Mouse (Mus musculus) embryonic facial prominence, embryonic 15.5 days (tissue): ENCODE measurements around the gene Rsg1. TPM values are rescaled to one million over a fixed set of nuclear protein-coding genes. Genes with fewer than 3 reads are reported as not detected.

Experiments used
- ATAC-seq: fragments of 200-750 bp; cut with Nextera tagmentation; 2 replicates; pipeline ENCODE4 v1.8.0; 2017; ENCODE audit warnings: low read depth, moderate TSS enrichment; ENCODE audit not compliant: insufficient number of reproducible peaks, low FRiP score, low TSS enrichment
- H3K27ac ChIP-seq: fragments of 300-500 bp; sonication (generic); replicated peaks from 2 replicates; pipeline ENCODE4 v1.5.1; 2015; ENCODE audit warnings: mild to moderate bottlenecking, inconsistent platforms
- H3K27me3 ChIP-seq: fragments of 300-500 bp; sonication (generic); 2 replicates; pipeline ENCODE4 v1.6.1; 2015; ENCODE audit warnings: inconsistent platforms
- H3K36me3 ChIP-seq: fragments of 300-500 bp; sonication (generic); 2 replicates; pipeline ENCODE4 v1.6.1; 2015; ENCODE audit warnings: mild to moderate bottlenecking, inconsistent platforms
- H3K4me1 ChIP-seq: fragments of 300-500 bp; sonication (generic); 2 replicates; pipeline ENCODE4 v1.6.1; 2015; ENCODE audit warnings: inconsistent platforms
- H3K4me2 ChIP-seq: fragments of 300-500 bp; sonication (generic); replicated peaks from 2 replicates; pipeline ENCODE4 v1.6.1; 2015; ENCODE audit warnings: mild to moderate bottlenecking, inconsistent platforms
- H3K4me3 ChIP-seq: fragments of 300-500 bp; sonication (generic); replicated peaks from 2 replicates; pipeline ENCODE4 v1.5.1; 2015; ENCODE audit warnings: mild to moderate bottlenecking, inconsistent platforms
- H3K9ac ChIP-seq: fragments of 300-500 bp; sonication (generic); 2 replicates; pipeline ENCODE4 v1.6.1; 2015; ENCODE audit warnings: inconsistent platforms
- H3K9me3 ChIP-seq: fragments of 300-500 bp; sonication (generic); replicated peaks from 2 replicates; pipeline ENCODE4 v1.6.1; 2016; ENCODE audit warnings: inconsistent platforms
- WGBS: fragments of 180-500 bp; shearing (Covaris S2); methylation state at CpG from one replicate; pipeline ENCODE4 v1.1.7; 2015; 5-methylcytosine and 5-hydroxymethylcytosine counted together
- polyA plus RNA-seq: library from polyadenylated mRNA; unstranded; fragments of >200 nt; fragmentation: Nextera tagmentation; extraction: Ambion mirVana; gene quantifications from 2 replicates; pipeline ENCODE4 v1.2.1, GENCODE M21; 2015

Rsg1 gene
- polyA plus RNA-seq, 1 experiment from 2014 or later, result 8.1 TPM

DNA sequence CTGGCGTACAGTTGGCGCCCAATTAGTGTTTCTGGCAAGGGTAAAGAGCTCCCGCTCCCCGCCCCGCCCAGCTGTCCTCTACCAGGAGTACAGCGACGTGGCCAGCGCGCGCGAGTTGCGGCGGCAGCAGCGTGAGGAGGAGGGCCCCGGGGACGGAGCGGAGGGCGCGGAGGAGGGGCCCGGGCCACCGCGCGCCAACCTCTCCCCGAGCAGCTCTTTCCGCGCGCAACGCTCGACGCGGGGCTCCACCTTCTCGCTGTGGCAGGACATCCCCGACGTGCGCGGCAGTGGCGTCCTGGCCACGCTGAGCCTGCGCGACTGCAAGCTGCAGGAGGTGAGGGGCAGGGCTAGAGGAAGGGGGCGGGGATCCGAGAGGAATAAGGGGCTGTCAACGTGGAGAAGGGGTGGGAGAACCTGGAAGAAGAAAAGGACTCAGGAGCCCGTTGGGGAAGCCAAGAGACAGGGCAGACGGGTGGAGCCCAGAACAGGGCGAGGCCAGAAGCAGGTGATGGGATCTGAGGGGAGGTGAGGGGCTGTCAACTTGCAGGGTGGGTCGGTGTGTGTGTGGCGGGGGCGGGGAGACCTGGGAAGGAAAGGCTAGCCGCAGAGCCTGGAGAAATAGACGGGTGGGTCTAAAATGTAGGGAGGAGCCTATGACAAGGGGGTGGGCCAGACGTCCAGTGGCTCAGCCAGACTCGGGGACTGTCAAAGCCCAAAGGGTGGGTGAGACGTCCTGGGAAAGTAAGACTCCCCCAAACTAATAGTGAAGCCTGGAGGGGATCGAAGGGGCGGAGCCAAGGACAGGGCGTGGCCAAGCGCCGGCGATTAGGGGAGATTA lies 34.2 kb downstream of the Rsg1 start:
- Histone ChIP-seq H3K4me2 (peak overlapping the region; percentile 68), H3K9me3 (no peaks in the 10 kb centered on the region), H3K4me3 (peak overlapping the region; percentile 46), H3K27ac (peak overlapping the region; percentile 66), H3K27me3 (peaks cover 35% of the 10 kb centered on the region), H3K9ac (peak overlapping the region; percentile 35), H3K36me3 (peaks cover 16% of the 10 kb centered on the region), H3K4me1 (peaks cover 60% of the 10 kb centered on the region)
- 1% methylated on average over 60 of the region's 60 CpGs for WGBS
- peak; percentile 63 for ATAC-seq

DNA sequence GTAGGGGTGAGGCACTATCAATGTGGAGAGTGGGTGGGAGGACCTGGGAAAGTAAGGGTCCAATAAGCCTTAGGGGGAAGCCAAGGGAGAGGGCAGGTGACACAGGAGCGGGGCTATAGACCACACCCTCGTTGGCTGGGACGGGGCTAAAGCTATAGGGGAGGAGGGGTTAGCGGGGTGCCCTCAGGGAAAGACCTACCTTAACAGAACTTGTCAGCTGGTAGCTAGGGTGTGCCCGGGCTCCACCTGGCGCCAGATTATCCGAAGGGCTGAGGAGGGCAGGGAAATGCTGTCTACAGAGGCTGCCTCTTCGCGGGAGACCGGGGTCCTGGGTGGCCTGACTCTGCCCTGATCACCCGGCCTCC lies 34.8 kb downstream of the Rsg1 start:
- Histone ChIP-seq H3K27me3 (peaks cover 35% of the 10 kb centered on the region), H3K9ac (no peak overlapping the region)
- ATAC-seq, result no peak

GRCm38 (mm10) chr4:141249383-141249782 lies 35.6 kb downstream of the Rsg1 start:
- H3K4me2 ChIP-seq, result no peak overlapping the region
- H3K4me3 ChIP-seq, result no peak overlapping the region
- H3K9ac ChIP-seq, result no peak overlapping the region
- peaks cover 35% of the 10 kb centered on the region for H3K27me3 ChIP-seq
- ATAC-seq, result no peak
- H3K9me3 ChIP-seq, result no peaks in the 10 kb centered on the region
- no peak overlapping the region for H3K27ac ChIP-seq
- H3K4me1 ChIP-seq, result peaks cover 54% of the 10 kb centered on the region
- peaks cover 16% of the 10 kb centered on the region for H3K36me3 ChIP-seq
- 75% methylated on average over 11 of the region's 11 CpGs for WGBS

More for the DNA sequence above, 34.8 kb downstream of the Rsg1 start:
- Histone ChIP-seq H3K27ac (no peak overlapping the region), H3K4me3 (peak overlapping the region; percentile 46), H3K4me2 (peak overlapping the region; percentile 68), H3K36me3 (peaks cover 16% of the 10 kb centered on the region), H3K4me1 (peaks cover 55% of the 10 kb centered on the region), H3K9me3 (no peaks in the 10 kb centered on the region)
- 8% methylated on average over 11 of the region's 11 CpGs for WGBS

DNA sequence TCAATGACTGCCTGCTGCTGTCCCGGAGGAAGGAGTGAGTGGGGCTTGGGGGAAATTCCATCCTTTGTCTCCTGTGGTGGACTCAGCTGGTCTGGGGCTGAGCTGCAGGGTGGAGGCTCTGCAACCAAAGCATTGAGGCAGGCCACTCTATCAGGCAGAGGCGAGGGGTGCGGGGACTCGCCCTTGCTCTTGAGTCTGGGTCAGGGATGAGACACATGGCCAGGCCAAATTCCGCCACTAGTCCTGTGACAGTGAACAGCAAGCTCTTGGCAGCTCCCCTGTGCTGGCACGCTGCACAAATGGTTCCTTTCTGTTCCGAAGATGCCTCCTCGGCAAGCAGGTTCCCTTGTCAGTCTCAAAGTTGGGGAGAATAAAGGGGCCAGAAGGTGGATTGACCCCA lies 37.3 kb downstream of the Rsg1 start:
- Histone ChIP-seq H3K9me3 (no peaks in the 10 kb centered on the region), H3K9ac (no peak overlapping the region), H3K27me3 (peaks cover 34% of the 10 kb centered on the region), H3K4me1 (peaks cover 46% of the 10 kb centered on the region), H3K4me3 (no peak overlapping the region), H3K4me2 (no peak overlapping the region), H3K36me3 (peaks cover 19% of the 10 kb centered on the region), H3K27ac (no peak overlapping the region)
- ATAC-seq, result no peak
- WGBS, result 77% methylated on average over 8 of the region's 8 CpGs

GRCm38 (mm10) chr4:141252641-141253040 lies 38.9 kb downstream of the Rsg1 start:
- Histone ChIP-seq H3K27me3 (peaks cover 19% of the 10 kb centered on the region), H3K4me2 (no peak overlapping the region), H3K9me3 (no peaks in the 10 kb centered on the region), H3K4me1 (peaks cover 30% of the 10 kb centered on the region), H3K4me3 (no peak overlapping the region), H3K9ac (no peak overlapping the region), H3K36me3 (peaks cover 26% of the 10 kb centered on the region), H3K27ac (no peak overlapping the region)
- 71% methylated on average over 2 of the region's 2 CpGs for WGBS
- no peak for ATAC-seq

GRCm38 (mm10) chr4:141254234-141254633 lies 40.5 kb downstream of the Rsg1 start:
- no peak for ATAC-seq
- no peak overlapping the region for H3K9ac ChIP-seq
- WGBS, result 57% methylated on average over 16 of the region's 16 CpGs
- H3K27ac ChIP-seq, result 0 out of 2 replicates have a peak overlapping the region, but pooled peaks have one; percentile 2
- peaks cover 3% of the 10 kb centered on the region; the same call in 1 of the 2 replicates for H3K27me3 ChIP-seq
- H3K9me3 ChIP-seq, result no peaks in the 10 kb centered on the region
- no peak overlapping the region for H3K4me3 ChIP-seq
- H3K4me1 ChIP-seq, result peaks cover 16% of the 10 kb centered on the region
- no peak overlapping the region for H3K4me2 ChIP-seq
- H3K36me3 ChIP-seq, result peaks cover 26% of the 10 kb centered on the region

GRCm38 (mm10) chr4:141257440-141257839 lies 43.7 kb downstream of the Rsg1 start:
- 64% methylated on average over 5 of the region's 5 CpGs for WGBS
- H3K27me3 ChIP-seq, result no peaks in the 10 kb centered on the region
- no peaks in the 10 kb centered on the region for H3K9me3 ChIP-seq
- no peak for ATAC-seq
- H3K4me3 ChIP-seq, result no peak overlapping the region
- H3K27ac ChIP-seq, result no peak overlapping the region
- peaks cover 31% of the 10 kb centered on the region for H3K4me1 ChIP-seq
- H3K9ac ChIP-seq, result no peak overlapping the region
- peaks cover 10% of the 10 kb centered on the region; the same call in 1 of the 2 replicates for H3K36me3 ChIP-seq
- no peak overlapping the region for H3K4me2 ChIP-seq

DNA sequence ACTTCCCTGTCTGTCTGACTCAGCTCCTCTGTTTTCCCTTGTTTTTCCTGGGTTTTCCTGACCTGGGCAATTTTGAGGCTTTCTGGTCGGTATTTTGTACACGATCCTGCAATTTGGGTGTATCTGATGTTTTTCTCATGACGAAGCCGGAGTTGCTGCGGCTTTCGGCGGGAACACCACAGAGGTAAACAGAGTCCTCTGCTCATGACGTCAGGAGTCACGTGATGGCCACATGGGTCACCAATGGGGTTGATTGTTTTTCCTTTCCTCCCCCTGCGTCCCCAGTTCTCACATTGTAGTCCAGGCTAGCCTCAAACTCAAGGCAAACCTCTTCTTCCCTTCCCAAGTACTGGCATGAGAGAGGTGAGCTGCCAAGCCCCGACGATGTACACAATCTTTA lies 45.7 kb downstream of the Rsg1 start:
- peaks cover 24% of the 10 kb centered on the region for H3K4me1 ChIP-seq
- H3K27me3 ChIP-seq, result no peaks in the 10 kb centered on the region
- H3K4me3 ChIP-seq, result no peak overlapping the region
- peaks cover 10% of the 10 kb centered on the region; the same call in 1 of the 2 replicates for H3K36me3 ChIP-seq
- no peak for ATAC-seq
- H3K9ac ChIP-seq, result no peak overlapping the region
- peak overlapping the region; percentile 58 for H3K27ac ChIP-seq
- peak overlapping the region; percentile 39; the same call in 1 of the 2 replicates for H3K4me2 ChIP-seq
- no peaks in the 10 kb centered on the region for H3K9me3 ChIP-seq
- 65% methylated on average over 12 of the region's 12 CpGs for WGBS

DNA sequence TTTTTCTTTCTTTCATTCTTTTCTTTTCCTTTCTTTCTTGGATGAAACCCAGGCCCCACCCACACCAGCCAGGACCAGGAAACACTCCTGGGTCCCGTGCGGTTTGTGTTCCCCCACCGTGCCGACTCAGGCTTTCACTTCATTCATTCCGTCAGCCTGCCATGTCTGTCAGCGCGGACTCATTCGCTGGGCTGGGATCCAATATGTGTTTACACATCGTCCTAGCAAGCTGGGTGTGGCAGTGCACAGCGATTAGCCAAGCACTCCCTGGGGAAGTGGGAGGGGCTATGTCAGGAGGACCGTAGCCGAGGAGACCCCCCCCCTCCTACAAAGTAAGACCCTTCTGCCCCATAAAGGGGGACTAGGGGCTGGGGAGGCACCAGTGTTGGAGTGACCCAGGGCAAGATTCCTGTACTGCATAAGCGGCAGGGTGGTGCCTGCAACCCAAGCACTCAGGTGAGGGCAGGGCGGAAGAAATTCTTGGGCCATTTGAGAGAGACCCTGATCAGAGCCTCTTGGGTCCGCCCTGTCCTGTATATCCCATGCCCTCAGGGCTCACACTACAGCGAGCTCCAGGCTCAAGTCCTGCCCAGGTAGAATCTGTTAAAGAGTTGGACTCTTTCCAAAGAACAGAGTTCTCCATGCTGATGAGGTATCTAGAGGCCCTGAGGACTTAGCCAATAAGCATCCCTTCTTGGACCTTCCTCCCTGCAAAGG lies 46.4 kb downstream of the Rsg1 start:
- no peaks in the 10 kb centered on the region for H3K9me3 ChIP-seq
- H3K4me3 ChIP-seq, result peak overlapping the region; percentile 21
- H3K27me3 ChIP-seq, result no peaks in the 10 kb centered on the region
- no peak overlapping the region for H3K9ac ChIP-seq
- peaks cover 10% of the 10 kb centered on the region; the same call in 1 of the 2 replicates for H3K36me3 ChIP-seq
- peak; percentile 68 for ATAC-seq
- WGBS, result 29% methylated on average over 16 of the region's 16 CpGs
- H3K4me1 ChIP-seq, result peaks cover 18% of the 10 kb centered on the region
- peak overlapping the region; percentile 58 for H3K27ac ChIP-seq
- peak overlapping the region; percentile 39 for H3K4me2 ChIP-seq

DNA sequence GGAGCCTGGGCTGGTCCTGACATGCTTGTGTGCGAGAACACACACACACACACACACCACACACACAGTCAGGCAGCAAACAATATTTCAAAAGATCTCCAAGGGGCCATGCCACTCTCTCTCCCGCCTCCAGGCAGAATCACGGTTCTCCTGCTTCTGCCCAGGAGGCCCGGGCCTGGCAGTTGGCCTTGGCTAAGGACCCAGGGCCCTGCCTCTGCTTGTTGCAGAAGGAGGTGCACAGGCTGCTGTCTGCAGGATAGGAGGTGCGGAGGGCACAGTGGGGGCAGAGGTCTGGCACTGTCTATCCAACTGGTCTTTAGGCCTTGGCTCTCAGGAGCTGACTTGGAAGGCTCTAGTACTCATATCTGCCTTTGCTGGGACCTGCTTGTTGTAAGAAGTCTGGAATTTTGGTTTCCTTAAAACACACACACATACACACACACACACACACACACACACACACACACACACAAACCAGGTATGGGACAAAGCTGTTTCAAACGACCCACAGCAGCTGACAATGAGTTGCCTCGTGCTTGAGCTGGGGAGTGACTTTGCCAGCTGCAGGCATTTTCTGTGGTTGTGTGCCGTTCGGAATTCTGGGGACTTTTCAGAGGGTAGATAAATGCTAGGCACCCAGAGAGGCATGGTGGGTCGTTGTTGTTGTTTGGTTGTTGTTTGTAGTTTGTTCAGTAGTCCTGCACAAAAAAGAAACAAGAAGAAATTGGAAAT lies 49.3 kb downstream of the Rsg1 start:
- ATAC-seq, result no peak
- no peak overlapping the region for H3K4me3 ChIP-seq
- no peaks in the 10 kb centered on the region for H3K36me3 ChIP-seq
- no peak overlapping the region for H3K4me2 ChIP-seq
- no peaks in the 10 kb centered on the region for H3K9me3 ChIP-seq
- peaks cover 18% of the 10 kb centered on the region for H3K4me1 ChIP-seq
- no peak overlapping the region for H3K27ac ChIP-seq
- no peak overlapping the region for H3K9ac ChIP-seq
- H3K27me3 ChIP-seq, result no peaks in the 10 kb centered on the region
- 63% methylated on average over 10 of the region's 10 CpGs for WGBS
